Comparison of ENCODE assay signal across 8 mouse cellular contexts in genomic region chr19:47343422-47343821, GRCm38 (mm10).
DNase-seq lines count a peak whose midpoint lies in the region; ATAC-seq and TF ChIP-seq lines count a peak whose summit lies in the region.

No protein-coding gene starts in this region.

- 4% methylated on average over 38 of the region's 39 CpGs for WGBS in heart, embryonic 14.5 days
- under 1% methylated on average over 39 of the region's 39 CpGs for WGBS in neural tube, embryonic 13.5 days

- H3K9me3 ChIP-seq in heart, embryonic 14.5 days (ENCODE audit: control insufficient read depth, low read length) = no peaks in the 10 kb centered on the region
- H3K9me3 ChIP-seq in neural tube, embryonic 13.5 days = no peaks in the 10 kb centered on the region

- TF ChIP-seq POLR2A in embryonic fibroblast, embryonic 13.5 days (IDR thresholded peaks at IDR 0.05; ENCODE audit: low read depth, low read length) = 0 out of 2 replicates have a peak, but pooled peaks have one; percentile 38

- H3K9ac ChIP-seq in heart, embryonic 14.5 days (ENCODE audit: low read length) = peak overlapping the region; percentile 65
- H3K9ac ChIP-seq in neural tube, embryonic 13.5 days = peak overlapping the region; percentile 58

- H3K27ac ChIP-seq in heart, embryonic 14.5 days (replicated peaks in 1 of 2; ENCODE audit: control insufficient read depth in 1 of 2, insufficient read depth in 1 of 2, low read depth in 2 of 2, low read length in 2 of 2) = no peak overlapping the region
- H3K27ac ChIP-seq in embryonic fibroblast, embryonic 13.5 days (ENCODE audit: insufficient read depth, low read length) = no peak overlapping the region
- H3K27ac ChIP-seq in neural tube, embryonic 13.5 days (replicated peaks) = no peak overlapping the region

- H3K4me1 ChIP-seq in heart, embryonic 14.5 days (ENCODE audit: control insufficient read depth in 2 of 2, insufficient read depth in 2 of 2, low read length in 2 of 2) = peaks cover 15 to 44% of the 10 kb centered on the region in 2 experiments
- no peaks in the 10 kb centered on the region; the same call in 1 of the 2 replicates for H3K4me1 ChIP-seq in embryonic fibroblast, embryonic 13.5 days (ENCODE audit: control insufficient read depth, insufficient read depth, low read length)
- H3K4me1 ChIP-seq in neural tube, embryonic 13.5 days (replicated peaks) = peaks cover 28% of the 10 kb centered on the region

- 0 out of 2 replicates have a peak, but pooled peaks cover 5% of the 10 kb centered on the region for H3K36me3 ChIP-seq in heart, embryonic 14.5 days (ENCODE audit: control insufficient read depth, insufficient read depth, low read length)
- no peaks in the 10 kb centered on the region for H3K36me3 ChIP-seq in neural tube, embryonic 13.5 days

- TF ChIP-seq CTCF in embryonic fibroblast, embryonic 13.5 days (IDR thresholded peaks at IDR 0.05; ENCODE audit: borderline replicate concordance, insufficient read depth, low read length) = no peak

- peak overlapping the region; percentile 37 to 40 for H3K4me3 ChIP-seq in heart, embryonic 14.5 days (ENCODE audit: control insufficient read depth in 1 of 2, insufficient read depth in 1 of 2, low read depth in 1 of 2, low read length in 2 of 2)
- peak overlapping the region; percentile 39 for H3K4me3 ChIP-seq in embryonic fibroblast, embryonic 13.5 days (ENCODE audit: insufficient read depth, low read length)
- peak overlapping the region; percentile 35 for H3K4me3 ChIP-seq in neural tube, embryonic 13.5 days

- no peak for ATAC-seq in heart, embryonic 14.5 days (ENCODE audit: insufficient number of reproducible peaks, insufficient read depth, low FRiP score, low read depth)
- no peak for ATAC-seq in neural tube, embryonic 13.5 days (ENCODE audit: low read depth)
- no peak for ATAC-seq in megakaryocyte-erythroid progenitor cell, adult 5-6 weeks (replicated peaks; ENCODE audit: low FRiP score, low TSS enrichment, poor library complexity, severe bottlenecking)

- H3K4me2 ChIP-seq in heart, embryonic 14.5 days (ENCODE audit: low read length) = peak overlapping the region; percentile 80
- peak overlapping the region; percentile 60 for H3K4me2 ChIP-seq in neural tube, embryonic 13.5 days

- DNase-seq in heart, postnatal 4 days = no peak
- peak; percentile 65 for DNase-seq in ZHBTc4 (ENCODE audit: low read depth, low spot score)
- peak; percentile 71 to 72 for DNase-seq in layer of hippocampus, postnatal 36 days
- no peak for DNase-seq in spleen, postnatal 14 days (ENCODE audit: low spot score in 2 of 2)

- H3K27me3 ChIP-seq in heart, embryonic 14.5 days (ENCODE audit: control insufficient read depth, insufficient read depth, low read length) = no peaks in the 10 kb centered on the region
- peaks cover 49% of the 10 kb centered on the region for H3K27me3 ChIP-seq in neural tube, embryonic 13.5 days

Comparison
In these comparisons a context has a peak if more than half of its experiments do, and no peak if none do; other contexts are left out.
1. DNase-seq: peak in ZHBTc4 (single experiment) and layer of hippocampus, postnatal 36 days (2 of 2); none in heart, postnatal 4 days (single experiment) and spleen, postnatal 14 days (0 of 2).
2. Peak in every context shown above with its lines, with median percentiles within 50 percentile points of each other: H3K4me3 ChIP-seq.